Mouse (Mus musculus): ENCODE data around the gene Mpl. TPM values are rescaled to one million over a fixed set of nuclear protein-coding genes. Genes with fewer than 3 reads are reported as not detected.

The Mpl gene
- polyA plus RNA-seq, 1 experiment from 2014 or later, result 0.40 TPM

- no peak for ATAC-seq (replicated peaks; ENCODE audit: low FRiP score)
- no peak overlapping the region for H3K4me3 ChIP-seq (replicated peaks)
Measured at GRCm38 (mm10) chr4:118425374-118425773, 31.9 kb downstream of the Mpl start.

GRCm38 (mm10) chr4:118424541-118425160, 32.7 kb downstream of the Mpl start:
- Histone ChIP-seq H3K36me3 (peaks cover 31% of the 10 kb centered on the region), H3K4me3 (replicated peaks) (no peak overlapping the region), H3K9me3 (replicated peaks) (no peaks in the 10 kb centered on the region), H3K4me1 (peaks cover 20% of the 10 kb centered on the region), H3K27ac (no peak overlapping the region), H3K4me2 (no peak overlapping the region), H3K9ac (no peak overlapping the region), H3K27me3 (no peaks in the 10 kb centered on the region)
- 85% methylated on average over 4 of the region's 4 CpGs for WGBS
- ATAC-seq (replicated peaks; ENCODE audit: low FRiP score), result no peak

More at GRCm38 (mm10) chr4:118425374-118425773, 31.9 kb downstream of the Mpl start:
- H3K27ac ChIP-seq, result no peak overlapping the region
- 100% methylated on average over 1 of the region's 1 CpGs for WGBS
- peaks cover 28% of the 10 kb centered on the region for H3K36me3 ChIP-seq
- H3K27me3 ChIP-seq, result no peaks in the 10 kb centered on the region
- no peak overlapping the region for H3K4me2 ChIP-seq
- peaks cover 27% of the 10 kb centered on the region for H3K4me1 ChIP-seq
- H3K9ac ChIP-seq, result no peak overlapping the region
- no peaks in the 10 kb centered on the region for H3K9me3 ChIP-seq (replicated peaks)

GRCm38 (mm10) chr4:118421384-118421783, 35.9 kb downstream of the Mpl start:
- Histone ChIP-seq H3K4me1 (no peaks in the 10 kb centered on the region), H3K9me3 (replicated peaks) (no peaks in the 10 kb centered on the region), H3K4me2 (no peak overlapping the region), H3K27ac (no peak overlapping the region), H3K36me3 (peaks cover 57% of the 10 kb centered on the region), H3K9ac (no peak overlapping the region), H3K4me3 (replicated peaks) (no peak overlapping the region), H3K27me3 (no peaks in the 10 kb centered on the region)
- 93% methylated on average over 3 of the region's 3 CpGs for WGBS
- no peak for ATAC-seq (replicated peaks; ENCODE audit: low FRiP score)

GRCm38 (mm10) chr4:118417112-118417797, 40.1 kb downstream of the Mpl start:
- Histone ChIP-seq H3K27ac (no peak overlapping the region), H3K9me3 (replicated peaks) (no peaks in the 10 kb centered on the region), H3K4me1 (no peaks in the 10 kb centered on the region), H3K4me2 (no peak overlapping the region), H3K9ac (no peak overlapping the region), H3K4me3 (replicated peaks) (no peak overlapping the region), H3K27me3 (no peaks in the 10 kb centered on the region), H3K36me3 (peaks cover 89% of the 10 kb centered on the region)
- WGBS, result 90% methylated on average over 13 of the region's 13 CpGs
- ATAC-seq (replicated peaks; ENCODE audit: low FRiP score), result no peak

- no peak overlapping the region for H3K4me3 ChIP-seq (replicated peaks)
- H3K27ac ChIP-seq, result no peak overlapping the region
- H3K9ac ChIP-seq, result no peak overlapping the region
- no peak overlapping the region for H3K4me2 ChIP-seq
- H3K27me3 ChIP-seq, result no peaks in the 10 kb centered on the region
- no peaks in the 10 kb centered on the region for H3K4me1 ChIP-seq
- peaks cover 91% of the 10 kb centered on the region for H3K36me3 ChIP-seq
- WGBS, result 90% methylated on average over 5 of the region's 5 CpGs
- ATAC-seq (replicated peaks; ENCODE audit: low FRiP score), result no peak
- H3K9me3 ChIP-seq (replicated peaks), result no peaks in the 10 kb centered on the region
Measured at GRCm38 (mm10) chr4:118416329-118416728, 41.0 kb downstream of the Mpl start.

- no peak for ATAC-seq (replicated peaks; ENCODE audit: low FRiP score)
- H3K27me3 ChIP-seq, result no peaks in the 10 kb centered on the region
Measured at GRCm38 (mm10) chr4:118415779-118416178, 41.5 kb downstream of the Mpl start.

GRCm38 (mm10) chr4:118413553-118413952, 43.8 kb downstream of the Mpl start:
- H3K36me3 ChIP-seq, result peaks cover 80% of the 10 kb centered on the region
- 92% methylated on average over 5 of the region's 5 CpGs for WGBS
- no peaks in the 10 kb centered on the region for H3K9me3 ChIP-seq (replicated peaks)
- H3K9ac ChIP-seq, result no peak overlapping the region
- H3K4me1 ChIP-seq, result peaks cover 11% of the 10 kb centered on the region
- no peaks in the 10 kb centered on the region for H3K27me3 ChIP-seq
- H3K4me3 ChIP-seq (replicated peaks), result no peak overlapping the region
- H3K27ac ChIP-seq, result no peak overlapping the region
- ATAC-seq (replicated peaks; ENCODE audit: low FRiP score), result no peak
- H3K4me2 ChIP-seq, result no peak overlapping the region

More at GRCm38 (mm10) chr4:118415779-118416178, 41.5 kb downstream of the Mpl start:
- no peak overlapping the region for H3K27ac ChIP-seq
- H3K36me3 ChIP-seq, result peaks cover 91% of the 10 kb centered on the region
- no peak overlapping the region for H3K9ac ChIP-seq
- H3K4me3 ChIP-seq (replicated peaks), result no peak overlapping the region
- no peaks in the 10 kb centered on the region for H3K4me1 ChIP-seq
- 86% methylated on average over 2 of the region's 2 CpGs for WGBS
- no peak overlapping the region for H3K4me2 ChIP-seq
- no peaks in the 10 kb centered on the region for H3K9me3 ChIP-seq (replicated peaks)

- WGBS, result 90% methylated on average over 5 of the region's 5 CpGs
- H3K36me3 ChIP-seq, result peaks cover 54% of the 10 kb centered on the region
Measured at GRCm38 (mm10) chr4:118410871-118411270, 46.4 kb downstream of the Mpl start.

GRCm38 (mm10) chr4:118409142-118409900, 48.0 kb downstream of the Mpl start, which contains the start of the genes Szt2 and Med8:
Szt2 (minus strand) TSS chr4:118409273.
Med8 (plus strand) TSS chr4:118409337.
- peak within 1 kb of the TSS; percentile 72 for H3K4me2 ChIP-seq
- ATAC-seq (replicated peaks; ENCODE audit: low FRiP score), result peak; percentile 96
- peaks cover 49% of the 10 kb centered on the region for H3K36me3 ChIP-seq
- peak within 1 kb of the TSS; percentile 80 for H3K4me3 ChIP-seq (replicated peaks)
- peak within 1 kb of the TSS; percentile 85 for H3K9ac ChIP-seq
- peaks cover 20% of the 10 kb centered on the region for H3K4me1 ChIP-seq
- peak within 1 kb of the TSS; percentile 57 for H3K27ac ChIP-seq
- H3K9me3 ChIP-seq (replicated peaks), result no peaks in the 10 kb centered on the region
- under 1% methylated on average over 53 of the region's 53 CpGs for WGBS
- no peaks in the 10 kb centered on the region for H3K27me3 ChIP-seq

More at GRCm38 (mm10) chr4:118410871-118411270, 46.4 kb downstream of the Mpl start:
- Histone ChIP-seq H3K9me3 (replicated peaks) (no peaks in the 10 kb centered on the region), H3K27ac (no peak overlapping the region), H3K27me3 (no peaks in the 10 kb centered on the region), H3K4me3 (replicated peaks) (no peak overlapping the region), H3K9ac (no peak overlapping the region), H3K4me1 (peaks cover 20% of the 10 kb centered on the region), H3K4me2 (no peak overlapping the region)
- no peak for ATAC-seq (replicated peaks; ENCODE audit: low FRiP score)

- H3K9me3 ChIP-seq (replicated peaks), result no peaks in the 10 kb centered on the region
- H3K36me3 ChIP-seq, result peaks cover 68% of the 10 kb centered on the region
- H3K4me3 ChIP-seq (replicated peaks), result no peak overlapping the region
- no peak for ATAC-seq (replicated peaks; ENCODE audit: low FRiP score)
- WGBS, result 94% methylated on average over 12 of the region's 12 CpGs
- no peak overlapping the region for H3K4me2 ChIP-seq
- no peaks in the 10 kb centered on the region; the same call in 1 of the 2 replicates for H3K4me1 ChIP-seq
- no peak overlapping the region for H3K27ac ChIP-seq
- no peak overlapping the region for H3K9ac ChIP-seq
- no peaks in the 10 kb centered on the region for H3K27me3 ChIP-seq
Measured at GRCm38 (mm10) chr4:118402701-118403100, 54.6 kb downstream of the Mpl start.

- Histone ChIP-seq H3K4me3 (replicated peaks) (no peak overlapping the region), H3K9ac (no peak overlapping the region), H3K9me3 (replicated peaks) (no peaks in the 10 kb centered on the region), H3K36me3 (peaks cover 76% of the 10 kb centered on the region), H3K4me2 (no peak overlapping the region), H3K4me1 (no peaks in the 10 kb centered on the region), H3K27me3 (no peaks in the 10 kb centered on the region), H3K27ac (no peak overlapping the region)
- WGBS, result 81% methylated on average over 5 of the region's 5 CpGs
- no peak for ATAC-seq (replicated peaks; ENCODE audit: low FRiP score)
Measured at GRCm38 (mm10) chr4:118401918-118402317, 55.4 kb downstream of the Mpl start.

GRCm38 (mm10) chr4:118401421-118401820, 55.9 kb downstream of the Mpl start:
- Histone ChIP-seq H3K27ac (no peak overlapping the region), H3K27me3 (no peaks in the 10 kb centered on the region), H3K4me3 (replicated peaks) (no peak overlapping the region), H3K36me3 (peaks cover 81% of the 10 kb centered on the region), H3K4me1 (no peaks in the 10 kb centered on the region), H3K9me3 (replicated peaks) (no peaks in the 10 kb centered on the region), H3K9ac (no peak overlapping the region), H3K4me2 (no peak overlapping the region)
- WGBS, result 86% methylated on average over 3 of the region's 3 CpGs
- ATAC-seq (replicated peaks; ENCODE audit: low FRiP score), result no peak

Data from kidney, embryonic 15.5 days (tissue).